Mouse (Mus musculus) hindbrain, embryonic 16.5 days (tissue): ENCODE results near the gene Tbc1d23. TPM values are rescaled to one million over a fixed set of nuclear protein-coding genes. Genes with fewer than 3 reads are reported as not detected.
A peak's percentile ranks its signal among the peaks of the same experiment; 100 is the strongest.

ENCODE experiments used
- ATAC-seq: fragments of 200-750 bp; cut with Nextera tagmentation; 2 replicates; pipeline ENCODE4 v1.8.0; 2017; ENCODE audit warnings: moderate TSS enrichment, moderate library complexity
- H3K27ac ChIP-seq: fragments of 300-500 bp; sonication (generic); 2 replicates; pipeline ENCODE4 v1.5.1; 2014; ENCODE audit warnings: low read depth, mild to moderate bottlenecking, control low read depth, low read length, moderate library complexity
- H3K27me3 ChIP-seq: fragments of 300-500 bp; sonication (generic); replicated peaks from 2 replicates; pipeline ENCODE4 v1.6.1; 2014; ENCODE audit warnings: low read length; ENCODE audit not compliant: control insufficient read depth, insufficient read depth
- H3K36me3 ChIP-seq: fragments of 300-500 bp; sonication (generic); 2 replicates; pipeline ENCODE4 v1.6.1; 2014; ENCODE audit warnings: mild to moderate bottlenecking, low read length, moderate library complexity, mixed read lengths; ENCODE audit not compliant: control insufficient read depth, insufficient read depth
- H3K4me1 ChIP-seq: fragments of 300-500 bp; sonication (generic); 2 replicates; pipeline ENCODE4 v1.6.1; 2014; ENCODE audit warnings: low read depth, low read length; ENCODE audit not compliant: control insufficient read depth, insufficient read depth
- H3K4me2 ChIP-seq: fragments of 300-500 bp; sonication (generic); 2 replicates; pipeline ENCODE4 v1.6.1; 2014; ENCODE audit warnings: mild to moderate bottlenecking, low read length, control low read depth, moderate library complexity
- H3K4me3 ChIP-seq: fragments of 300-500 bp; sonication (generic); 2 replicates; pipeline ENCODE4 v1.5.1; 2014; ENCODE audit warnings: mild to moderate bottlenecking, low read length, control low read depth, moderate library complexity
- H3K9ac ChIP-seq: fragments of 300-500 bp; sonication (generic); 2 replicates; pipeline ENCODE4 v1.6.1; 2014; ENCODE audit warnings: low read depth, mild to moderate bottlenecking, control low read depth, low read length, moderate library complexity
- H3K9me3 ChIP-seq: fragments of 300-500 bp; sonication (generic); 2 replicates; pipeline ENCODE4 v1.6.1; 2014; ENCODE audit warnings: mild to moderate bottlenecking, low read length, moderate library complexity; ENCODE audit not compliant: control insufficient read depth
- WGBS: fragments of 180-500 bp; shearing (Covaris S2); extraction: QIAGEN DNeasy Blood & Tissue Kit; methylation state at CpG from one replicate; pipeline ENCODE4 v1.1.7; 2014; 5-methylcytosine and 5-hydroxymethylcytosine counted together
- polyA plus RNA-seq: library from polyadenylated mRNA; unstranded; fragments of >200 nt; fragmentation: Nextera tagmentation; extraction: Ambion mirVana; gene quantifications from 2 replicates; pipeline ENCODE4 v1.2.1, GENCODE M21; 2015

The Tbc1d23 gene
- polyA plus RNA-seq, 1 experiment from 2014 or later, result 30.2 TPM

- no peak overlapping the region for H3K4me2 ChIP-seq
- no peak for ATAC-seq
- no peaks in the 10 kb centered on the region for H3K9me3 ChIP-seq
- no peaks in the 10 kb centered on the region for H3K36me3 ChIP-seq
- WGBS, result 74% methylated on average over 4 of the region's 4 CpGs
- no peak overlapping the region for H3K9ac ChIP-seq
- no peaks in the 10 kb centered on the region for H3K27me3 ChIP-seq
- H3K4me3 ChIP-seq, result no peak overlapping the region
- H3K27ac ChIP-seq, result no peak overlapping the region
- peaks cover 17% of the 10 kb centered on the region for H3K4me1 ChIP-seq
Observed at GRCm38 (mm10) chr16:57126268-57126667, 105.0 kb downstream of the Tbc1d23 start.

- H3K4me2 ChIP-seq, result peak overlapping the region; percentile 80
- H3K4me1 ChIP-seq, result peaks cover 15% of the 10 kb centered on the region
- no peak overlapping the region for H3K27ac ChIP-seq
- no peaks in the 10 kb centered on the region for H3K36me3 ChIP-seq
- WGBS, result 62% methylated on average over 6 of the region's 6 CpGs
- peak overlapping the region; percentile 36; the same call in 1 of the 2 replicates for H3K9ac ChIP-seq
- ATAC-seq, result no peak
- H3K9me3 ChIP-seq, result no peaks in the 10 kb centered on the region
- no peaks in the 10 kb centered on the region for H3K27me3 ChIP-seq
- H3K4me3 ChIP-seq, result peak overlapping the region; percentile 100
Observed at GRCm38 (mm10) chr16:57122682-57123445, 108.4 kb downstream of the Tbc1d23 start.

- H3K27me3 ChIP-seq, result no peaks in the 10 kb centered on the region
- peak overlapping the region; percentile 80 for H3K4me2 ChIP-seq
- H3K4me3 ChIP-seq, result peak overlapping the region; percentile 100
- WGBS, result 0% methylated on average over 52 of the region's 59 CpGs
- peak overlapping the region; percentile 98 for H3K27ac ChIP-seq
- no peaks in the 10 kb centered on the region; the same call in 1 of the 2 replicates for H3K9me3 ChIP-seq
- H3K9ac ChIP-seq, result peak overlapping the region; percentile 97
- no peak for ATAC-seq
- H3K4me1 ChIP-seq, result peaks cover 15% of the 10 kb centered on the region
- H3K36me3 ChIP-seq, result no peaks in the 10 kb centered on the region
Observed at GRCm38 (mm10) chr16:57121816-57122415, 109.4 kb downstream of the Tbc1d23 start.

GRCm38 (mm10) chr16:57120913-57121815, 110.1 kb downstream of the Tbc1d23 start, which contains the start of gene Tomm70a:
Tomm70a (plus strand) TSS chr16:57121703.
- Histone ChIP-seq H3K27ac (peak within 1 kb of the TSS; percentile 98), H3K4me3 (peak within 1 kb of the TSS; percentile 100), H3K4me2 (peak within 1 kb of the TSS; percentile 80), H3K9me3 (no peaks in the 10 kb centered on the region; the same call in 1 of the 2 replicates), H3K27me3 (no peaks in the 10 kb centered on the region), H3K9ac (peak within 1 kb of the TSS; percentile 97), H3K36me3 (no peaks in the 10 kb centered on the region), H3K4me1 (peaks cover 15% of the 10 kb centered on the region)
- peak; percentile 100 for ATAC-seq
- under 1% methylated on average over 35 of the region's 37 CpGs for WGBS

Other genes starting within 250 kb of the Tbc1d23 start
- gene Tmem45a2, start 160.1 kb downstream of the Tbc1d23 start, polyA plus RNA-seq, result 0.06 and 0.24 TPM in 2 replicates
- gene Tomm70a, start 109.8 kb downstream of the Tbc1d23 start, polyA plus RNA-seq, result 56.5 and 62.5 TPM in 2 replicates
- 57.7 and 60.1 TPM in 2 replicates for gene Nit2, start 64.2 kb downstream of the Tbc1d23 start, polyA plus RNA-seq
- gene Tmem30c, start 61.4 kb upstream of the Tbc1d23 start, polyA plus RNA-seq, result 0.31 and 0.34 TPM in 2 replicates
- 2.2 and 3.2 TPM in 2 replicates for gene Filip1l, start 121.6 kb upstream of the Tbc1d23 start, polyA plus RNA-seq